Mouse (Mus musculus) liver, postnatal 0 days (tissue): ENCODE measurements at regions not wholly inside any gene's neighbourhood (a gene's known extent, or its start where the extent isn't known, plus 50 kb on each side); places are given as distances from the start of the nearest gene placed in this dataset.

Source experiments
- ATAC-seq: fragments of 200-750 bp; cut with Nextera tagmentation; 2 replicates; pipeline ENCODE4 v1.8.0; 2017; ENCODE audit warnings: mild to moderate bottlenecking, moderate library complexity
- DNase-seq: peaks from one replicate; pipeline ENCODE4 v3.0.0-alpha.2; 2016
- H3K27ac ChIP-seq: fragments of 300-500 bp; sonication (generic); 2 replicates; pipeline ENCODE4 v1.5.1; 2014; ENCODE audit warnings: antibody characterized with exemption, moderate library complexity, mild to moderate bottlenecking, low read depth
- H3K27me3 ChIP-seq: fragments of 300-500 bp; sonication (generic); 2 replicates; pipeline ENCODE4 v1.6.1; 2014; ENCODE audit warnings: low read length, control low read depth, mixed read lengths; ENCODE audit not compliant: insufficient read depth
- H3K36me3 ChIP-seq: fragments of 300-500 bp; sonication (generic); replicated peaks from 2 replicates; pipeline ENCODE4 v1.6.1; 2014; ENCODE audit warnings: mild to moderate bottlenecking, control low read depth, low read length, moderate library complexity, mixed read lengths; ENCODE audit not compliant: insufficient read depth
- H3K4me1 ChIP-seq: fragments of 300-500 bp; sonication (generic); 2 replicates; pipeline ENCODE4 v1.6.1; 2014; ENCODE audit warnings: antibody characterized with exemption, mild to moderate bottlenecking, control low read depth; ENCODE audit not compliant: insufficient read depth
- H3K4me2 ChIP-seq: fragments of 300-500 bp; sonication (generic); 2 replicates; pipeline ENCODE4 v1.6.1; 2014; ENCODE audit warnings: low read depth, mild to moderate bottlenecking, low read length, moderate library complexity, mixed read lengths
- H3K4me3 ChIP-seq: fragments of 300-500 bp; sonication (generic); 2 replicates; pipeline ENCODE4 v1.5.1; 2014; ENCODE audit warnings: low read depth, low read length
- H3K9ac ChIP-seq: fragments of 300-500 bp; sonication (generic); replicated peaks from 2 replicates; pipeline ENCODE4 v1.6.1; 2014; ENCODE audit warnings: mild to moderate bottlenecking, moderate library complexity
- H3K9me3 ChIP-seq: fragments of 300-500 bp; sonication (generic); 2 replicates; pipeline ENCODE4 v1.6.1; 2016; ENCODE audit warnings: mild to moderate bottlenecking, control low read depth, low read length, mixed read lengths
- CTCF ChIP-seq: sonication (generic); IDR thresholded peaks from 2 replicates; pipeline ENCODE4 v1.5.1; 2016; ENCODE audit warnings: antibody characterized with exemption, low read depth
- EP300 ChIP-seq: IDR thresholded peaks from 2 replicates; pipeline ENCODE4 v1.6.1; 2016; ENCODE audit warnings: antibody characterized with exemption, low read depth, mild to moderate bottlenecking
- WGBS: fragments of 180-500 bp; shearing (Covaris S2); extraction: QIAGEN DNeasy Blood & Tissue Kit; methylation state at CpG from one replicate; pipeline ENCODE4 v1.1.7; 2014; ENCODE audit not compliant: insufficient replicate concordance; 5-methylcytosine and 5-hydroxymethylcytosine counted together

DNA sequence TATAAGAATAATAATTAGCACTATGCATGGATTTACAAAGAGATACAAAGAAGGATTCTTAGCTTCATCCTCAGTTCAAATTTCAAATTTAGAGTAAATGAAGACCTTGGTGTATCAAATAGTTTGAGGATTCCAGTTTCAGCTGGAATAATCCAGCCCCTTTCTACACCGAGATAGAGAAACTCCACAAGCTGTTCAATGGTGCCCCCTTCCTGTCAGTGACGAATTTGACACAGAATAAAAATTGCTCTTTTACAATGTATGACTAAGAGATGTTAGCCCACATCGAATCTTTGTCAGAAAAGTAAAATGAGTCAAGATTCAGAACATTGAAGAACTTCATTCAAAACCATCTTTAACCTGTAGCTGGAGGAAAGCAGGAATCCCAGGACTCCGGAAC lies 145.9 kb upstream of the Nt5c1b start:
- peak; percentile 49 for TF ChIP-seq CTCF
- TF ChIP-seq EP300, result no peak
- DNase-seq, result no peak

GRCm38 (mm10) chr12:10231144-10231543 lies 138.6 kb upstream of the Nt5c1b start:
- Histone ChIP-seq H3K4me3 (no peak overlapping the region), H3K4me1 (no peaks in the 10 kb centered on the region), H3K9ac (no peak overlapping the region), H3K4me2 (no peak overlapping the region), H3K27me3 (no peaks in the 10 kb centered on the region), H3K27ac (no peak overlapping the region), H3K9me3 (no peaks in the 10 kb centered on the region), H3K36me3 (no peaks in the 10 kb centered on the region)
- WGBS, result 58% methylated on average over 4 of the region's 4 CpGs
- ATAC-seq (no peak), DNase-seq (no peak)
- TF ChIP-seq CTCF (no peak), EP300 (no peak)

More for the DNA sequence above, 145.9 kb upstream of the Nt5c1b start:
- Histone ChIP-seq H3K4me3 (no peak overlapping the region), H3K4me1 (no peaks in the 10 kb centered on the region), H3K4me2 (no peak overlapping the region), H3K36me3 (no peaks in the 10 kb centered on the region), H3K9ac (no peak overlapping the region), H3K9me3 (no peaks in the 10 kb centered on the region), H3K27ac (no peak overlapping the region), H3K27me3 (no peaks in the 10 kb centered on the region)
- 31% methylated on average over 4 of the region's 4 CpGs for WGBS
- no peak for ATAC-seq

- no peak overlapping the region for H3K4me3 ChIP-seq
- 49% methylated on average over 4 of the region's 4 CpGs for WGBS
- ATAC-seq (no peak), DNase-seq (no peak)
- no peak overlapping the region for H3K9ac ChIP-seq
- no peak overlapping the region for H3K27ac ChIP-seq
- H3K9me3 ChIP-seq, result no peaks in the 10 kb centered on the region
- H3K27me3 ChIP-seq, result no peaks in the 10 kb centered on the region
- H3K4me1 ChIP-seq, result no peaks in the 10 kb centered on the region
- H3K36me3 ChIP-seq, result no peaks in the 10 kb centered on the region
- H3K4me2 ChIP-seq, result no peak overlapping the region
- TF ChIP-seq CTCF, result no peak
- TF ChIP-seq EP300, result no peak
These were observed 138.1 kb upstream of the Nt5c1b start for GRCm38 (mm10) chr12:10231683-10232082.

DNA sequence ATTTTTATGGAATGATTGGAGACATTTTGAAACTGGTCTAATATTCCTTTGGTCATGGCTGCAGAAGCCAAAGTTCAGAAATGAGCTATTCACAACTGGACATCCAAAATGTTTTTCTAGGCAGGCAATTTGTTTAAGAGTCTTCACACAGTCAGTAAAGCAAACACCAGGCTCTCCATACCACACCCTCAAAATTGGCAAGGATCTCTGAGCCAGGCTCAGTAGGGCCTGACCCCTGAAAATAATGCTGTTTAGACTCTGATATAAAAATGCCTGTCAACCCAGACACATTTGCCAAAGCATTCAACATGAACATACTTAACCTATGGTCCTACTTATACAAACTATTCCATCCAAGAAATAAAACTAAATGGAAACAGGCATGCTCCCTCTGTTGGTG lies 121.7 kb upstream of the Nt5c1b start:
- no peak overlapping the region for H3K4me3 ChIP-seq
- no peaks in the 10 kb centered on the region for H3K36me3 ChIP-seq
- H3K4me2 ChIP-seq, result no peak overlapping the region
- DNase-seq (no peak), ATAC-seq (no peak)
- TF ChIP-seq CTCF (no peak), EP300 (no peak)
- H3K27ac ChIP-seq, result no peak overlapping the region
- no peak overlapping the region for H3K9ac ChIP-seq
- H3K27me3 ChIP-seq, result no peaks in the 10 kb centered on the region
- no peaks in the 10 kb centered on the region for H3K4me1 ChIP-seq
- no peaks in the 10 kb centered on the region for H3K9me3 ChIP-seq

- Histone ChIP-seq H3K9ac (no peak overlapping the region), H3K36me3 (no peaks in the 10 kb centered on the region), H3K27ac (no peak overlapping the region), H3K4me3 (no peak overlapping the region), H3K9me3 (no peaks in the 10 kb centered on the region), H3K4me1 (no peaks in the 10 kb centered on the region), H3K4me2 (no peak overlapping the region), H3K27me3 (no peaks in the 10 kb centered on the region)
- 55% methylated on average over 3 of the region's 3 CpGs for WGBS
- DNase-seq (no peak), ATAC-seq (no peak)
- TF ChIP-seq CTCF (no peak), EP300 (no peak)
These were observed 113.4 kb upstream of the Nt5c1b start for GRCm38 (mm10) chr12:10256385-10256784.

DNA sequence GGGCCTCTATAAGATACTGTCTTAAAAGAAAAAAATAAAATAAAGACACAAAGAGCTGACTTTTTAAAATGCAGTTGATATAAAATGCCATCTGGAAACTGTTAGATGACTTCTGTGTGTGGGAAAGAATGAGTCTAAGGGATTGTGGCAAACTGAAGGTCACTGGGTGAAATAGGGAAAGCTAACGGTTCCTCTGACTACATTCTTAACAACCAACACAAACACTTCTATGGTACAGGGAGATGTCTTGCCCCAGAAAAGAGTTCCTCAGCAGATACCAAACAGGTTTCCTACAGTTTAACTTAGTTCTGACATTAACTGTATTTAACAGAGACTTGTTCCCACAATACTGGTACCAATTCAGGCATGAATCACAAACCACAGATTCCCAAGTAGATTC lies 103.6 kb upstream of the Nt5c1b start:
- DNase-seq (no peak), ATAC-seq (no peak)
- 75% methylated on average over 1 of the region's 1 CpGs for WGBS
- Histone ChIP-seq H3K4me2 (no peak overlapping the region), H3K9ac (no peak overlapping the region), H3K36me3 (no peaks in the 10 kb centered on the region), H3K9me3 (no peaks in the 10 kb centered on the region), H3K27me3 (no peaks in the 10 kb centered on the region), H3K4me3 (no peak overlapping the region), H3K4me1 (no peaks in the 10 kb centered on the region), H3K27ac (no peak overlapping the region)
- TF ChIP-seq CTCF (no peak), EP300 (no peak)

DNA sequence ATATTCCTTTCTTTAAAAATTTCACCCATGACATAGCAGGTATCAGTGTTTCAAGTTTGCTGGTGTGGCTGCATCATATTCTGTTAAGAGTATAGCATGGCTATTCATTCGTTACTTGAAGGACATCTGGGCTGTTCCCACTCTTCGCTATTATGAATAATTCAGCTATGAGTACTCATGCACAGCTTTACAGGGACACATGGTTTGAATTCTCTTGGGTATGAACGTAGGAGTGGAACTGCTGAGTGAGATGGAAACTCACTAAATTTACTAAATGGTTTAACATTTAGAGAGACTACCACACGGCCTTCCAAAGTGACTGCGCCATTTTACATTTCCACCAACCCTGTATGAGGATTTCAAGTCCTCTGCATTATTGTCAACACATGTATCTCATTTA lies 97.7 kb upstream of the Nt5c1b start:
- Histone ChIP-seq H3K4me2 (no peak overlapping the region), H3K9ac (no peak overlapping the region), H3K9me3 (no peaks in the 10 kb centered on the region), H3K4me3 (no peak overlapping the region), H3K36me3 (no peaks in the 10 kb centered on the region), H3K4me1 (no peaks in the 10 kb centered on the region), H3K27ac (no peak overlapping the region), H3K27me3 (no peaks in the 10 kb centered on the region)
- no peak for TF ChIP-seq EP300
- TF ChIP-seq CTCF, result no peak
- 79% methylated on average over 5 of the region's 5 CpGs for WGBS
- no peak for DNase-seq
- ATAC-seq, result no peak
